Mouse (Mus musculus): ENCODE data around the gene Il2. TPM values are rescaled to one million over a fixed set of nuclear protein-coding genes. Genes with fewer than 3 reads are reported as not detected.

Il2 gene
- total RNA-seq, 2 experiments from 2014 or later = not detected

GRCm38 (mm10) chr3:37084860-37085259, 40.9 kb downstream of the Il2 start:
- no peak for DNase-seq (ENCODE audit: low spot score in 2 of 2)
- intact Hi-C loops (cut with DNase I) = loop anchor here (5.0 kb wide), 1 partner anchor 47 kb away; no protein-coding TSS in a partner anchor

GRCm38 (mm10) chr3:37073211-37073610, 52.5 kb downstream of the Il2 start:
- intact Hi-C loops (cut with DNase I) = loop anchor here (1.0 to 10.0 kb wide), 2 partner anchors 131 to 192 kb away; no protein-coding TSS in a partner anchor
- DNase-seq (ENCODE audit: low spot score in 2 of 2) = peak; percentile 15 to 16

Other genes starting within 250 kb of the Il2 start
- gene Adad1, start 62.4 kb downstream of the Il2 start, total RNA-seq (2021) = not detected
- gene Il21, start 106.7 kb upstream of the Il2 start, total RNA-seq (2021) = under 1 TPM in 1 of 2 experiments, not detected in 1; 0.48 TPM
- 1 to 10 TPM; 5.3 to 5.6 TPM for gene Bbs12, start 186.6 kb upstream of the Il2 start, total RNA-seq (2021)
- 1 to 10 TPM; 6.7 to 7.9 TPM for gene Cetn4, start 186.7 kb upstream of the Il2 start, total RNA-seq (2021)
- 1 to 10 TPM; 4.1 to 4.9 TPM for gene Fgf2, start 222.4 kb upstream of the Il2 start, total RNA-seq (2021)